Mouse (Mus musculus): Measurements from ENCODE around the gene Ppp4r3b. TPM values are rescaled to one million over a fixed set of nuclear protein-coding genes. Genes with fewer than 3 reads are reported as not detected.

The Ppp4r3b gene
- polyA plus RNA-seq (2012; rRNA removed) = 6.4 and 10.5 TPM in 2 replicates

DNA sequence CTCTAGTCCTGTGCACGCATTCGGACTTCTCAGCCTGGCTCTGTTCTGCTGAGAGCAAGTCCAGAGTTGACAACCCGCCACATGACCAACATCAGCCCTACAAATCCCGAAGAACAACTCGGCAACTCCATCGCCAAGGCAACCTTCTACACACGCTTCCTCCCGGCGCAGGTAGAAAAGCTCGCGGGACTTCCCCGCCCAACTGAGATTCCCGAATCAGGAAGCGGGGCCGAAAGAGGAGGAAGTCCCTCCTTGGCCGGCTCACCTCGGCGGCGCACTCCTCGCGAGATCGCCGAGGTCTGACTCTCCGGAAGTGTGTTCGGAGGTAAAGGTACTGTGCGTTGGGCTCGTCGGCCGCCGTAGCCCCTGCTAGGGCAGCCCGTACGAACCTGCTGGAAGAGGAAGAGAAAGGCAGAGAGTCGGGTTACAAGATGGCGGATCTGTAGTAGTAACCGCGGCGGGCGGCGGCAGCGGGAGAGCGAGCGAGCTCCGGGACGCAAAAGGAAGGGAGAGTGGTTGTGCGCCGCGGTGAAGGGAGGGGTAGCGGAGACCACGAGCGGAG lies at the start of gene Ppp4r3b:
Ppp4r3b (plus strand) TSS at position 328 of the 562 bp plus-strand sequence.
- peak; percentile 80 for DNase-seq (ENCODE audit: low read depth, low spot score)
- under 1% methylated on average over 50 of the region's 50 CpGs for WGBS

DNA sequence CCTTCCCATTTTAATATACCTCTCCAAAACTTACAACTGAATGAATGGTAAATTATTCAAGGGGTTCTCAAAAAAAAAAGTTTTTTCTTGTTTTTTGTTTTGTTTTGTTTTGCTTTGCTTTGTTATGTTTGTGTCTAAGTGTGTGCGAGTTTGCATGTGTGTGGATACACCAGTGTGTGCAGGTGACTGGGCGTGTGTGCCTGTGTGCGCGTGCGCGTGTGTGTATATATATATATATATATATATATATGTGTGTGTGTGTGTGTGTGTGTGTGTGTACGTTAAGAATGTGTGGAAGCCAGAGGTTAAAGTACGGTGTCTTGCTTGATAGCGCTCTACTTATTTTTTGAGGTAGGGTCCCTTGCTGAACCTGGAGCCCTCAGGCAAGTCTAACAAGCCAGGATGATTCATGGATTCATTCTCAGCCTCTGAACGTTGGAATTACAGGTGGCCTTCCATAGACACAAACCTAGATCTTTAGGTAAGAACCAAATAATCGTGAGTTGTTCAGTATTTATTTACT lies 42.8 kb upstream of the Ppp4r3b start:
- WGBS = 21% methylated on average over 11 of the region's 11 CpGs
- DNase-seq (ENCODE audit: low read depth, low spot score) = no peak

DNA sequence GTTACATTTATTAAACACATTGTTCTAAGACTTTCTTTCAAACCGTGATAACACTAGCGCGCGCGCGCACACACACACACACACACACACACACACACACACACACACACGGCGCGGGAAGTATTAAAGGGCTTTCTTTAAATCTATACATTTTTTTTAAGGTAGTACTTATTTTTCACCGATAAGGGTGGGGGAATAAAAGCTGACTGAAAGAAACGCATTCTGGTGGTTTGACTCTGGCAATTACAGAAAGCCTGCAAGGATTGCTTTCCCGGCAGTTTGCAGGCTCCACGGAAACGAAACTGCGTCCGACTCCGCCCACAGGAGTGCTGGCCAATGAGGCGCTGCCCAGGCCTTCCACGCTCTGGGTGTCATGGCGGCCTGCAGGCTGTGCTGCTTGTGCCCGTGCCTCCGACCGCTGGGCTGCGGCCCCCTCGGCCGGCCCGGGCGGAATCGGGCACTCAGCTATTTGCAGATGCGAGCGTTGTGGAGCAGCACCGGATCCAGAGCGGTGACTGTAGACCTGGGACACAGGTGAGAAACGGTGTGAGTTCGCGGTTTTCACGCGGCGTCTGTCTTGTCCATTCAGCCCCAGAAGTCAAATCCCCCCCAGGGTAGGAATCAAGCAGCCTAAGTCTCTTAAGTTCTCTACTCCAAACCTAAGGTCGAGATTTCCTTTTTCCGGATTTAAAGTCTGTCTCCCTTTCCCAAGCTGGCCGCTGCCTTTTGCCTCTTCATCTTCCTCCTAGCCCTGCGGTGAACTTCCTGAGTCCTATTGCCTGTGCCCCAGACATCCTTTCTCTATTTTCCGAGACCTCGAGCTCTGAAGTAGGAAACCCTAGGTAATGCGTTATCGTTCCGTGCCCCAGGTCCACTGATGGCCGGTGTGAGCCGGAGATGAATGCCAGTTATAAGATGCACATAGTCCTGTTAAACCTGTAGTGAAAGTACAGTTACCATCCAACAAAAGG lies 42.0 kb upstream of the Ppp4r3b start, which contains the start of gene Pnpt1:
Pnpt1 (plus strand) TSS at position 360 of the 971 bp plus-strand sequence.
- DNase-seq (ENCODE audit: low read depth, low spot score) = peak; percentile 88
- under 1% methylated on average over 50 of the region's 50 CpGs for WGBS

DNA sequence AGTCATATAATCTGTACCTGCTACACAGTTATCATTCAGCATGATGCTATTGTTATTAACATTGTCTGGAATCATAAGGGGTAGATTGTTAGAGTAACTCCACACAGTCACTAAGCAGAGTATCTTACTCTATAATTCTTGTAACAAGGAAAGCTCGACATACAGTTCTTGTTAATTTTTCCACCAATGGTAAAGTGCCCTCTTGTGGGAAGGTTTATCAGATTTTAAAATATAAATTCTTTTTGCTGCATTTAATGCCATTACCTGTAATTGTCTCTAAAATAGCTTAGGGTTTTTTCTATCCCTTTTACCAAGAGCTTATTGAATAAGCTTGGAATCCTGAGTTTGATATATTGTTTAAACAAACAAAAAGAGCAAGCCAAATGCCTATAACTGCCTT lies 32.0 kb upstream of the Ppp4r3b start:
- 50% methylated on average over 1 of the region's 1 CpGs for WGBS
- DNase-seq (ENCODE audit: low read depth, low spot score) = no peak

DNA sequence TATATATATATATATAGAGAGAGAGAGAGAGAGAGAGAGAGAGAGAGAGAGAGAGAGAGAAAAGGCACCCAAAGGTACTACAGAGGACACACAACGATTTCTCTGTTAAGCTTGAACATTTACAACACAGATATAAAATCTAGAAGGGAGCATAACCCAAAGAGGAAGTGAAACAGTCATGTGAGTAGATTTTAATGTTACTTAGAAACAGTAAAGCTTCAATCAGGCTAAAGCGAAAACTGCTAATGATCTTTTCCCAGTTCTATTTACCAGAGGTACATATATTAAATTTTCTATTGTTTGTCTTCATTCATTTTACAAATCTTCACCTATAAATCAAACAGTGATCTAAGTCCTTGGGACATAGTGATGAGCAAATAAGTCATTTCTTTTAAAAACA lies 23.8 kb upstream of the Ppp4r3b start:
- WGBS = 75% methylated on average over 2 of the region's 2 CpGs
- no peak for DNase-seq (ENCODE audit: low read depth, low spot score)

DNA sequence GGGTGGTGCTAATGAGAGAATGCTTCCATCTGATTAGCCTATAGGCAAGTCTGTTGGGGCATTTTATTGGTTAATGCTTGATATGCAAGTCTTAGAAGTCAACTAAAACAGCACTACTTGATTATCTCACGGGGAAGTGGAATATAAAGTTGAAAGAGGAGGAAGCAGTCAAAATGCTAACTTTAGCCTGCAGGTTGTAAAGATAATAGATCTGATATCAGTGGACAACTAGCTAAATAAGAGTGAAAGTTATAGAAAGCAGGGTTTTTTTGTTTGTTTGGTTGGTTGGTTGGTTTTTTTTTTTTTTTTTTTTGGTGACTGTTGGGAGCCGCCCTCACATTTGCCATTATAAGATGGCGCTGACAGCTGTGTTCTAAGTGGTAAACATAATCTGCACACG lies 9.1 kb upstream of the Ppp4r3b start:
- DNase-seq (ENCODE audit: low read depth, low spot score) = no peak
- 85% methylated on average over 4 of the region's 4 CpGs for WGBS

DNA sequence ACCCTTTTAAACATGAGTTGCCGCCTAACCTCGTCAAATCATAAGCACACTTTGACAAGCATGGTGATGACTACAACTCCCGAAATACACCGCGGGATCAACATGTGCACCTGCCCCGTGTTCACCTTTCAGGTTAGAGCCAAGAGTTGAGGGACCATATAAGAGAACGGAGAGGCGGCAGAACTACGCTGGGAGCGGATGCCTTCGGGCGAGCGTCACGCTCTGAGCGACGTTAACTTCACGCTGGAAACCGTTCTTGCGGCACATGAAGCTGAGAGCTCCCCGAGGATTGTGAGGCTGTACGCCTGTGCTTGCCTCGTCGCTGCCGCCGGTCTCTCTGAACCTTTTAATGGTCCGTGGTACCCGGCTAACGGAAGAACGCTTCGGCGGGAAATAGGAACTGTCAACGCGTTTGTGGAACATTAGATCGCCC lies 715 bp upstream of the Ppp4r3b start:
- WGBS = under 1% methylated on average over 34 of the region's 34 CpGs
- peak; percentile 80 for DNase-seq (ENCODE audit: low read depth, low spot score)

DNA sequence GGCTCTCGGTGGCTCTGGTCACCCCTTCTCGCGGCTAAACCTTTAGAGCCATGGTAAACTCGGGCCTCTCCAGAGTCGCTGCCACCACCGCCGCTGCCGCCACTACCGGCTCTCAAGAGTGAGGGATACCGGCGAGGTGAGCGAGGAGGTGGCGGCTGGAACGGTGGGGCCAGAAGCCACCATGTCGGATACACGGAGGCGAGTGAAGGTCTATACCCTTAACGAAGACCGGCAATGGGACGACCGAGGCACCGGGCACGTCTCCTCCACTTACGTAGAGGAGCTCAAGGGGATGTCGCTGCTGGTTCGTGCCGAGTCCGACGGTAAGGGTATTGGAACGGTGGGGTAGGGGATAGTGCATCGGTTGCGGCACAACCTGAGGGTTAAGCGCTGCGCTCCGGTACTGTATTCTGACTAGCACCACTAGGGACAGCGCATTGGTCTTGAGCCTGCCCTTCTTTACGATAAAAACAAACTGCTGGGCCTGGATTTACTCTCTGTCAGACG lies 488 bp downstream of the Ppp4r3b start:
- DNase-seq (ENCODE audit: low read depth, low spot score) = peak; percentile 19
- under 1% methylated on average over 38 of the region's 38 CpGs for WGBS

DNA sequence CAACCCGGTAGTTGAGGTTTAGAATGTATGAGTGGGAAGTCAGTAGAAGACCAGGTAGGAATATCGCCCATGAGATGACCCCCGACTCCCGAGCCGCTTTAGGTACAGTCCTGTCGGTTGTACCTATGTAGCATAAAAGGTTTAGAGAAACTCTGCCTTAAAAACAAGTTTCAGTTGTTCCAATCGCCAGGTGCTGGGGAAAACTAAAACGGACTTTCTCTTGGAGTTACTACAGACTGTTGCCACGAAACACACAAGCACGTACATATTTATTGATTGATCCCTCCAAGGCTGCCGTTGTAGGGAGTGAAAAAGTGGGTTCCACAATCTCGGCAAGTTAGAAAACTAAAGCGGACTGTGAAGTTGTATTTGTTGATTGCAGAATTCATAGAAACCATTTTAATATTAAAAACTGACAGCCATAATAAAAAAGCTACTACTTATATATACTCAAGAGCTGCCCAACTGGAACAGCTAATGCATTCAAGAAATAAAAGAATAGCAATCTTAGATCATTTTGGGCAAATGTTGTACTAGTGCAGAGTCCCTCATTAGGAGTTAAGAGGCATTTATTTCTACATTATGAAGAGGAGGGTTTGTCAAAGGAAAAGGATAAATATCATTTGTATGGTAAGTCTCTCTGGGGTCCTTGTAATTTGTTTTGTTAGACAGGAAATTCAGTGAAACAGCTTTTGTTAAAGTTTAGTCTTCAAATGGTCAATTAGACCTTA lies 1.2 kb downstream of the Ppp4r3b start:
- DNase-seq (ENCODE audit: low read depth, low spot score) = peak; percentile 4

DNA sequence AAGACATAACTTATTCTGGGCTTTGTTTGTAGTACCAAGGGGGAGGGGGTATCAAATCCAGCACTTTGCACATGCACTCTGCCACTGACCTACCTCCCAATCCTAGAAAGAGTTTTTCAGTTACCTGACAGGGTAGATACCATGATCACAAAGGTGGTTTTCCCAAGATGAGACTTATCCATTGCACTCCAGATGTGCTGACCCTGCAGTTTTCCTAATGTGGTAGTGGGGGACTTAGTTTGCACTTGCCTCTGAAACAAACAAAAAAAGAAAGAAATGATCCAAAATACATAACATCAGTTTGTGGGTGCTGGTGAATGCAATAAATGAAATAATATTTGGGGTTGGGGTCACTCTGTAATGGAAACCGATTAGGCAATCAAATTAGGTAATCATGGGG lies 6.6 kb downstream of the Ppp4r3b start:
- 89% methylated on average over 1 of the region's 1 CpGs for WGBS

More for the DNA sequence above, 1.2 kb downstream of the Ppp4r3b start:
- WGBS = 1% methylated on average over 13 of the region's 13 CpGs

DNA sequence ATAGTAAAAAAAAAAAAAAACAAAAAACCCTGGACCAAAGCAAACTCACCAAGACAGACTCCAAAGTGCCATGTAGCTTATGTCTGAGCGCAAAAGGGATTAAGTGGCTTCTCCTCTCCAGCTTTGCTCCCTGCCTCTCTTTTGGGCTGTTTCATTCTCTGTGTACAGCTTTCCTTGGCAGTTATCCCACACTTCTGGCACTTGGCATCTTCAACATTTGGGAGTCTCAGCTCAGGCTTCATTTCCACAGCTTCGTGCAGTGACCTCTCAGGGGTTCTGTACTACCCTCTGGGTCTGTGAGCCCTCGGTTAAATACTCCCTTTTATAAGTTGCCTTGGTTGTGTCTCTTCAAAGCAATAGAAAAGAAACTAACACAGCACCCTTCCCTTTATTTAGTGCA lies 8.0 kb downstream of the Ppp4r3b start:
- DNase-seq (ENCODE audit: low read depth, low spot score) = no peak
- WGBS = 68% methylated on average over 3 of the region's 3 CpGs

More for the DNA sequence above, 6.6 kb downstream of the Ppp4r3b start:
- no peak for DNase-seq (ENCODE audit: low read depth, low spot score)

DNA sequence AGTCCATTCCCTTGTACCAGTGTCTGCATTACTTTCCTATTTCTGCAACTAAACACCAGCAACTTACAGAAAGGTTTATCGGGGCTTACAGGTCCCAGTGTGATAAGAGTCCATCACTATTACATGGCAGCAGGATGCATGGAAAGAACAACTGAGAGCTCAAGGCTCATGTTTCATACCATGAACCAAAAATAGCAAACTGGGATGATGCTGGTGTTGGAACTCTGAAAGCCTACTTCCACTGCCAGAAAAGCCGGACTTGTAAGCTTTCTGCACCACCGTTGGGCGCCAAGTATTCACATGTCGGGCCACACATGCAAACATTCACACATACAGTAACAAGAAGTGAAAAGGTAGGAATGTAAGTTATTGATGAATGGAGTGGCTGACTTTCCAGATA lies 9.1 kb downstream of the Ppp4r3b start:
- WGBS = 91% methylated on average over 5 of the region's 5 CpGs
- no peak for DNase-seq (ENCODE audit: low read depth, low spot score)

DNA sequence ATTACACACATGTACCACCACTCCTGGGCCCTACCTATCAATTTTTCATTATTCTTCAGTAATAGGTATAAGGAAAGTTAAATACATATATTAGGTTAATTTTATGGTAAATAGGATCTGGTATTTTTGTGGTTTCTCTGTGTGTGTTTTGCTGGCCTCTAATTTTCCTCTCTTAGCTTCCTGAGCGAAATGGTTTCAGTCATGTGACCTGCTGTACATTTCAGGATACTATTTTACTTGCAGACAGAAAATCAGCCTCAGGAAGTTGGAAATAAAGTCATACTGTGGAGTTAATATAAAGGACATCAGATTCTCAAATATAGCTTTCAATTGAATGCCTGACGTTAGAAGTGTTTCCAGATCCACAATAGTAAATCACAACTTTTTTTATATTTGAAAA lies 16.3 kb downstream of the Ppp4r3b start:
- WGBS = 84% methylated on average over 2 of the region's 2 CpGs
- no peak for DNase-seq (ENCODE audit: low read depth, low spot score)

DNA sequence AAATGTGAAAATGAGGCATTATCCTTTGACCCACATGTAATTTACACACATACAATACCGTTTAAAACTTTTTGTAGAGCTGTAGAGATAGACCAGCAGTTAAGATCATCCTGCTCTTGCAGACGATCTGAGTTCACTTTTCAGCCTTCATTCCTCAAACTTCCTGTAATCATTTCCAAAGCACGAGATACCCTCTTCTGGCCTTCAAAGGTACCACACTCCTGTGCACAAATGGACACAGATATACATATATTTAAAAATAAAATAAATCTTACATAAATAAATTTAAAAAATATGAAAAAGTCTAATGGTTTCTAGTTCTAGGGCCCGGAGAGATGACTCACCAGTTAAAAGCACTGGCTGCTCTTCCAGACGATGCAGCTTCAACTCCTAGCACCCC lies 31.0 kb downstream of the Ppp4r3b start:
- no peak for DNase-seq (ENCODE audit: low read depth, low spot score)
- 77% methylated on average over 5 of the region's 5 CpGs for WGBS

DNA sequence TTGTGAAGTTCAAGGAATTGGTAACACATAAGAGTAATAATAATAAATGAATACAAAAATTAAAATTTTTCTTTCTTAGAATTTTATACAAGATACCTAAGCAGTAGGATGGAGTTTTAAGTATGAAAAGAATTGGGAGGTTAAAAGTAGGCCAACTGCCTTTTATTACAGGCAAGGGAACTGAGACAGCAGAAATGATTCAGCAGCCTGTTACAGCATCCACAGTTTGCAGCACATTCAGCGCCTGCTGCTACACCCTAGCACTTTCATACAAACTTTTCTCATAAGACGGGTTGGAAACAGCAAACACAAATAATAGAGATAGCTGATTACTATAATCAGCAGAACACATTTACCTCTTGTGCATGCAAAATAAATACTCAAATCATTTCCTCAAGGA lies 37.1 kb downstream of the Ppp4r3b start:
- DNase-seq (ENCODE audit: low read depth, low spot score) = no peak
- WGBS = 92% methylated on average over 2 of the region's 2 CpGs

DNA sequence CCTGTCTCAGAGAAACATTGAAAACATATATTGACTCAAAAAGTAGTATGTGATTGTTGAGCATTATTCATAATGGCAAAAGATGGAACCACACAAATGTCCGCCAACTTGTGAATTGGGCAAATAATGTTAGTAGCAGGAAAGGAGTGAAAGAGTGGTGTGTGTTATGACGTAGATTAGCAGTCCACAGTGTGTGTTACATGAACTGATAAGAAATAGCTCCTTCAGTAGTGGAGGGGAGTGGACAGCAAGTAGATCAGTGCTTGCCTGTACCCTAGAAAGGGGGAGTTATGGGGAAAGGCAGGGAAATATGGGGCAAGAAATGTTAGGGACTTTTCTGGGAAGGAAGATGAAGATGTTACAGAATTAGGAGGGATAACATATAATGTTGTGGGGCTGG lies 43.5 kb downstream of the Ppp4r3b start:
- DNase-seq (ENCODE audit: low read depth, low spot score) = no peak
- WGBS = 93% methylated on average over 2 of the region's 2 CpGs

DNA sequence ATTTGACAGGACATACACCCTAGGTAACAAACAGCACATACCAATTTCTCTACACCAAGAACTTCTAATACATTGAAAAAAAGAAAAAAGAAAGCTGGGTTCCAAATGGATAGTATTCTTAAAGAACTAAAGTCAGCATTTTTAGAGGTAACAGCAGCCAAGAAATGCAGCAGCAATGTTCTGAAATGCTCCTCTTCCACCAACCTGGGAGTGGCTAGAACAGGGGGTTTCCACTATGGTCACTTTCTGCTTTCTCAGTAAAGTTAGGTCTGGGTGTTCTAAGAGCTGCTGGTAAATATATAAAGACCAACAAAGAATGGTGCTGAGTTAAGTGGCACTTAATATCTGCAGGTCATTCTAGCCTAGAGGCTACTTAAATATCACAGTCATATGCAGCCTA lies 46.4 kb downstream of the Ppp4r3b start:
- no peak for DNase-seq (ENCODE audit: low read depth, low spot score)

DNA sequence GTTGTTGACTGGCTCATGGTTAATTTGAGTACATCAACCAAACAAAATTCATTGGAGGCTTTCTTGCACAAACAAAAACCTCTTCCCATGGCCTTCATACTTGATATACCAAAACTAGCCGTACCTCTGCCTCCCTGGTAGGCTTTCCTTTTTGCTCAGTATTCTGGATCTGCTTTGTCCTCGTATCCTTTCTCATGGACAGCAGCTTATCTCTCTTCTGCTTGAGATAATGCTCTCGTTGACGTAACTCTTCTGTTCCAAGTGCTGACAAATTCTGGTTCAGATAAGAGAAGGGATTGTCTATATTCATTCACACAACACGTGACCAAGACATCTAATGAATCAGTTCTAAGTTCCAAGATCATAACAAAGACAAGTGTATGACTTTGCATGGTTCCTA lies 49.6 kb downstream of the Ppp4r3b start:
- DNase-seq (ENCODE audit: low read depth, low spot score) = no peak
- WGBS = 96% methylated on average over 5 of the region's 5 CpGs

DNA sequence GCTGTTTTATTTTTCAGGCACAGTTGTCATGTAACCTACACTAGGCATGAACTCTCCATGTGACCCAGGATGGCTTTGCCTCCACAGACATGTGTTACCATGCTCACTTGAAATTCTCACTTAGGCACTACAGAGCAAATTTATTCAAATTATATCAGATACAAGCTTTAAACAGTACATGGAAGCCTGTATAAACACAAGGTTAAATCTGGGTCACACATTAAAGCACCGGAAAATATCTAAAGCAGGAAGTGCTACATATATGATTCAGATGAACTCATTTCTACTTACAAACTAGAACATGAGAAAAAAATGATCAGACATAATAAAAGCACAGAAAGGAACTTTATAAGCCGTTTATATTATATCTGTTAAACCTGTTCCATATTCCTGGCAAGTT lies 52.1 kb downstream of the Ppp4r3b start:
- WGBS = 65% methylated on average over 2 of the region's 2 CpGs

DNA sequence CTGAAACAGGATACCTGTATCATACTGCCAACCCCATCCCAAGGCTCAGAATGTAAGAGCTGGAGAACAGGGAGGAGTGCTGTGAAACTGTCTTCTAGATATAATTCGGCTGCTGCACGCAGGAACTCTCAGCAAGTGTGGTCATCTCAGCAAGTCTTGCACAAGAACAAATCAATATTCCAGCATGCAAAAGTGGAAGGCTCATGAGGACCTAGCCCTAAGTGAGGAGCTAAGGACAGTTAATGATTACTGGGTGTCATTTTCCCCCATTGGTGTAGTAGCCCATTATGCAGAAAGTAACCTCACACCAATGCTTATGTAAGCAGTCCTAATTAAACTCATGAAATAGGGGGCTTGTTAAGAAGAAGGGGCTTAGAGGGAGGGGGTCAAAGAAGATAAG lies 56.3 kb downstream of the Ppp4r3b start:
- 92% methylated on average over 2 of the region's 2 CpGs for WGBS

More for the DNA sequence above, 52.1 kb downstream of the Ppp4r3b start:
- DNase-seq (ENCODE audit: low read depth, low spot score) = no peak

More for the DNA sequence above, 56.3 kb downstream of the Ppp4r3b start:
- no peak for DNase-seq (ENCODE audit: low read depth, low spot score)
